Mouse (Mus musculus) megakaryocyte-erythroid progenitor cell, adult 5-6 weeks (primary cell): ENCODE measurements around the gene Eral1. TPM values are rescaled to one million over a fixed set of nuclear protein-coding genes. Genes with fewer than 3 reads are reported as not detected.
"Not testable (repeated sequence)": the region's sequence is repeated elsewhere in the genome, so short reads cannot be mapped to it uniquely, and the experiment has no call there.

ENCODE experiments used
- ATAC-seq: replicated peaks from 2 replicates; pipeline ENCODE4 v1.8.0; 2016; ENCODE audit warnings: mild to moderate bottlenecking, inconsistent platforms; ENCODE audit not compliant: severe bottlenecking, poor library complexity, low FRiP score, low TSS enrichment
- total RNA-seq, 2 experiments: library from RNA; stranded (forward) in 1 of 2; stranded (reverse) in 1 of 2; fragments of 200-1000, 215-1000 nt in 1 of 2; fragments of >200 nt in 1 of 2; fragmentation: Nextera tagmentation in 1 of 2; gene quantifications; 2 replicates each; pipeline ENCODE4 v1.2.3; 2014 to 2017

Eral1 gene
- total RNA-seq, 2 experiments from 2014 or later: 32.2 to 36.6 TPM

DNA sequence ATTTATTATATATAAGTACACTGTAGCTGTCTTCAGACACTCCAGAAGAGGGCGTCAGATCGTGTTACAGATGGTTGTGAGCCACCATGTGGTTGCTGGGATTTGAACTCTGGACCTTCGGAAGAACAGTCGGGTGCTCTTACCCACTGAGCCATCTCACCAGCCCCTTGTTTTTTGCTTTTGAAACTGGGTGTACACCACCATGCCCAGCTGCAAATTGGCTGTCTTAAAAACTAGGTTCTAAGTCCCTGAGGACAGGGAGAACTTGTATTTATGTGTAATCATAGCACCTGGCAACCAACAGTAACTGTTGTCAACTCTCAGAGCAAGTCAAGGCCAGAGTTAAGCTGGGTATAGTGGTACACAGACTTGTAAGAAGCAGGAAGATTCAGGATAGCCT lies 31.5 kb downstream of the Eral1 start:
- not testable (repeated sequence) for ATAC-seq

DNA sequence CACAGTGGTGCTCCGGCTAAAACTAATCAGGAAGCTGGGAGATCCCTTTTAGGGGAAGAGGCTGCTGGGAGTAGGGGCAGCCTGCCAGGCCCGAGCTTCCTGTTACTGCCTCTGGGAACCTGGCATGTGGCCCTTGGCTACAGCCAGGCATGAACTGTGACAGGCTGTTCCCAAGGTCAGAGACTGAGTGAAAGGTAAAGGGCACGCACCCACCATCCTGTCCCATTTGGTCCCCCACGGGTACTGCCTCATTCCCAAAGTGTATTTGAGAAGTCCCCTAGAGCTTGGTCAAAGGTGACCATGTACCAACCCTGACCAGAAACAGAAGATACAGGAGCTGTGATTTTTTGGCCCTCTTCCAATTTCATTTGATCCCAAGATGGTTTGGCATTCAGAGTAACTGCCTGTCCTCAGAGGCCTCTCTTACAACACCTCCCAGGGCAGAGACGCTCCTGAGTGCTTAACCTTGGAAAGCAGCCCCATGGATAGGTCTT lies 35.4 kb downstream of the Eral1 start:
- no peak for ATAC-seq

DNA sequence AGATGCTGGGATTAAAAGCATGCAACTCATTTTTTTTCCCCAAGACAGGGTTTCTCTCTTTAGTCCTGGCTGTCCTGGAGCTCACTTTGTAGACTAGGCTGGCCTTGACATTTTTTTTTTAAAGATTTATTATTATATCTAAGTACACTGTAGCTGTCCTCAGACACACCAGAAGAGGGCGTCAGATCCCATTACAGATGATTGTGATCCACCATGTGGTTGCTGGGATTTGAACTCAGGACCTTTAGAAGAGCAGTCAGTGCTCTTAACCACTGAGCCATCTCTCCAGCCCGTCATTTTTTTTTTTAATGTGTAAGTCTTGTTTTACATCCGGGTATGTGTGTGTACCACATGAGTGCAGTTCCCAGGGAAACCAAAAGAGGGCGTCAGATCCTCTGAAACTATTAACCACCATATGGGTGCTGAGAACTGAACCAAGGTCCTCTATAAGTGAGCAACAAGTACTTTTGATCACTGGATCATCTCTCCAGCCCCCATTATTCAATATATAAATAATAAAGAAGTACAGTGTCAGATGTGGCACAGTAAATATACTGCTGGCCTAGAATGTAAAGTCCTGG lies 37.8 kb downstream of the Eral1 start:
- ATAC-seq: not testable (repeated sequence)

DNA sequence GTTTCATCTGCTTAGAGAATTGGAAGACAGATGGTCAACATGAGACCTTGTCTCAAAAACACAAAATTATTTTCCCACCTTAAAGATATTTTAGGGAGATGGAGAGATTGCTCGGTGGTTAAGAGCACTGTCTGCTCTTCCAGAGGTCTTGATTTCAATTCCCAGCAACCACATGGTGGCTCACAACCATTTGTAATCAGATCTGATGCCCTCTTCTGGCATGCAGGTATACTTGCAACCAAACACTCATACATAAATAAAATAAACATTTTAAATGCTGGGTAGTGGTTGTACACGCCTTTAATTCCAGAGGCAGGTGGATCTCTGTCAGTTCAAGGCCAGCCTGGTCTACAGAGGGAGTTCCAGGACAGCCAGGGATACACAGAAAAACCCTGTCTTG lies 39.3 kb downstream of the Eral1 start:
- no peak for ATAC-seq

DNA sequence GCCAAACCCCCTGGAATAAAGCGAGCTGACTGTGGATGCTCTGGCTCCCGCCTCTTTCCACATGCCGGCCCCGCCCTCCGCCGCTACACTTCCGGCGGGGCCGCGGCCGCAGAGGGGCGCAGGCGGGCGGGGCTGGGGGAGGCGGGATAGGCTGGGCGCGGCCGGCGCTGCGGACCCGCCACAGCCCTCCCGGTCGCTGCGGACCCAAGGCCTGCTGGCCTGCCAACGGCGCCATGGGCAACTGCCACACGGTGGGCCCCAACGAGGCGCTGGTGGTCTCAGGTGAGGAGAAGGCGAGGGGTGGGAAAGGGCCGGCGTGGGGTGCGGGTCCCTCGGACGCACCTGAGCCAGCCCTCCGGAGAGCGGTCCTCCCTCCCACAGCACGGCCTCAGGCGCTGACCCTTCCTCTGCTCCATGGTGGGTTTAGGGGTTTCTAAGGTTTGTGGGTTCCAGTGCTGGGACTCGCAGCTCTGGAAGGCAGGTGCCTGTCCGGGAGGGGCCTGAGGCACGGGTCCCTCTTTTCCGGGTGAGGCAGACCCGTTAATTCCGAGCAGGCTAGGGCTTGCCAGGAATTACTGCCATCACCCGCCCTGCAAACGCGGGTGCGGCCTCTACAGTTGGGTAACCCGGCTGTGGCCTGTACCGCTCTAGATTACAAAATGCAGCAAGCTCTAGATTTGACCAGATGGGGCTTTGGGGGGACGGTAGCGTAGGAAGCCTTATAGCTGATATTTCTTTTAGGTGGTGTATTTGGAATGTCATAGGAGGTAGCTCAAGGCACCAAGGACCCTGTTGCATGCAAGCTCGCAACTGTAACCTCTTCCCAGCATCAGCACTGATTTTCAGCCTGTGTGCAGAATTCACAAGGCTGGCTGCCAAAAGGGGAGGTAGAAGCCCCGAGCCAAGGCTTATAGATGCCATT lies 42.1 kb downstream of the Eral1 start, which contains the start of gene Flot2:
Gene Flot2 (plus strand): TSS at position 101 of the 922 bp plus-strand sequence.
- ATAC-seq: peak; percentile 61

DNA sequence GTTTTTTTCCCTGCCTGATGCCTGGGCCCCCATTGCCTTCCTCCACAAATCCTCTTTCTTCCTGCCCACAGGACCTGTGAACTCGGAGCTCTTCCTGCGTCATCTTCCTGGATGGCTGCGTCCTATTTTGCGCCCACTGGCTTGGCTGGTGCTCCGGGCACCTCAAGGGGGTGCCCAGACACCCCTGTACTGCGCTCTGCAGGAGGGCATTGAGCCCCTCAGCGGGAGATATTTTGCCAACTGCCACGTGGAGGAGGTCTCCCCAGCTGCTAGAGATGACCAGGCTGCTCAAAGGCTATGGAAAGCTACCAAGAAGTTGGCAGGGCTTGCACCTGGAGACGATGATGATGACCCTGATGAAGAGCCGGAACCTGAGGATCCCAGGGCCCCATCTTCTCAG lies 43.4 kb downstream of the Eral1 start:
- no peak for ATAC-seq

DNA sequence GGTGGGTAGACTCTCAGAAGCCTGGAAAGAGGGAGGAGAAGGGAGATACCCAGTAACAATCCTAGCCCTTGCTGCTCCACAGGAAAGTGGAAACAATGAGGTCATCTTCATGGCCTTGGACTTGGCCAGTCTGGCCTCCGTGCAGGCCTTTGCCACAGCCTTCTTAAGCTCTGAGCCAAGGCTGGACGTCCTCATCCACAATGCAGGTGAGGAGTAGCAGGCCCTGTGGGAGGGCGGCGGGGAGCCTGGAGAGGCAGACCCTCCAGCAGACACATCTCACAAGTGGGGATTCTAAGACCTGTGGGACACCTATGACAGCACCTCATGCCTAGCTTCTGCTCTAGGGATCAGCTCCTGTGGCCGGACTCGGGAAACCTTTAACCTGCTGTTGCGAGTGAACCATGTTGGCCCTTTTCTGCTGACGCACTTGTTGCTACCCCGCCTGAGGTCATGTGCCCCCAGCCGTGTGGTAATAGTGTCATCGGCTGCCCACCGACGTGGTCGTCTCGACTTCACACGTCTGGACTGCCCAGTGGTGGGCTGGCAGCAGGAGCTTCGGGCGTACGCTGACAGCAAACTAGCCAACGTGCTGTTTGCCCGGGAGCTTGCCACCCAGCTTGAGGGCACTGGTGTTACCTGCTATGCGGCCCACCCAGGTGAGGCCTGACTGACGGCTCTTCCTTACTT lies 46.1 kb downstream of the Eral1 start:
- no peak for ATAC-seq

DNA sequence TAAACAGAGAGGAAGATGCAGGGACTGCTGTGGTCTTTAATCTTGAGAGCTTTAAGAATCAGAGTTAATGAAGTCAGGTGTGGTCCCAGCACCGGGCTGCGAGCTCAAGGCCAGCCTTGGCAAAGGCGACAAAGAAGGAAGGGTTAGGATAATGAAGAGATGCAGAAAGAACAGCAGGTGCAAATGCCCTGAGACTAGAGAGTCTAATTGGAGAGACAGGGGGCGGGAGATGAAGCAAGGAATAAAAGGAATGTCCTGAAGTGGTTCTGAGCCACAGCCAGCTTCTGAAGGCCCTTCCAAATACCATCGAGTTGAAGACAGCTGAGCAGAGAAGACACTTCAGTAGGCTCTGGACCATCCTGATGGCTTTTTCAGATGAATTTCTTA lies 47.4 kb downstream of the Eral1 start:
- no peak for ATAC-seq

DNA sequence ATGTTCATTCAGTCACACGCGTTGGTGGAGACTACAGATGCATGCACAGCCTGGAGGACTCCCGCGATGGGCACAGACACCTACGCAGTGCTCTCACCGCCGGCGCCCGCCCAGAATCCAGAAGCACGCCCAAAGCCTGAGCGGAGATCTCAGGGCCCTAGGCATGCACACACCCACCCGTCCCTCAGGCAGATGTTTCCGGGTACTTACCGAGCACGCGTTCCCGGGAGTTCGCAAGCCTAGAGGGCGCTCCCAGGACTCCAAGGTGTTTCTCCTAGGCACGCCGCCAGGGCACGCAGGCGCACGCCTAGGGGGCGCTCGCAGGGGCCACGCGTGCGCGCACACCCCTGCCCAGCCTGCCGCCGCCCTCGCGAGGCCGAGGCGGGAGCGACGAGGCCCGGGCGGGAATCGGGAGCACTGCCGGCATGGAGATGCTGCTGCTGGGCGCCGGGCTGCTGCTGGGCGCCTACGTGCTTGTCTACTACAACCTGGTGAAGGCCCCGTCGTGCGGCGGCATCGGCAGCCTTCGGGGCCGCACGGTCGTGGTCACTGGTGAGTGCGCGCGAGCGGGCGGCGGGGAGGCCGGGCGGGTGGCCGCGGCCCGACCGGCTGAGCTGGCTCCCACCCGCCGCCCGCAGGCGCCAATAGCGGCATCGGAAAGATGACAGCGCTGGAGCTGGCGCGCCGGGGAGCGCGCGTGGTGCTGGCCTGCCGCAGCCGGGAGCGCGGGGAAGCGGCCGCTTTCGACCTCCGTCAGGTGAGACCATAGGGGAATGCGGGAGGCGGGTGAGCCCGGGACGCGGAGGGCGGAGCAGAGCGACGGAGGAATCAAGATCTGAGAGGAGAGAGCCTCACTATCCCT lies 48.0 kb downstream of the Eral1 start, which contains the start of gene Dhrs13:
Gene Dhrs13 (plus strand): TSS at position 334 of the 862 bp plus-strand sequence.
- peak; percentile 92 for ATAC-seq

DNA sequence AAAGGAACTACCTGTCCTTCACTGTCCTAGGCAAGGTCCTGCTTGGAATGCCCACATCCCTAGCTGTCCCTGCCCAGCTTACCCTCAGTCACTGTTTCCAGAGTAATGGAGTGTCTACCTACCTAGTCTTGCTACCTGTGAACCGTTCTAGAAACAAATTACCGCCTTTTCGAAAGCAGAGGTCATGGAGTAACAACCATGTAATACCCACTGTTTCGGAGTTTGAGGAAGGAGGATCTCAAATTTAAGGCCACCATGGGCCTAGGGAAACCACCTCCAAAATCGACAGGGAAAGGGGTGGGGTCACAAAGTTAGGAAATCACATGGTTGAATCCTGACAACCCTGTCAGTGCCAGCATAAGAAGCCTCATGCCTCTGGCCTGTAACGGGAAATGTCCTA lies 48.8 kb downstream of the Eral1 start:
- ATAC-seq: no peak

DNA sequence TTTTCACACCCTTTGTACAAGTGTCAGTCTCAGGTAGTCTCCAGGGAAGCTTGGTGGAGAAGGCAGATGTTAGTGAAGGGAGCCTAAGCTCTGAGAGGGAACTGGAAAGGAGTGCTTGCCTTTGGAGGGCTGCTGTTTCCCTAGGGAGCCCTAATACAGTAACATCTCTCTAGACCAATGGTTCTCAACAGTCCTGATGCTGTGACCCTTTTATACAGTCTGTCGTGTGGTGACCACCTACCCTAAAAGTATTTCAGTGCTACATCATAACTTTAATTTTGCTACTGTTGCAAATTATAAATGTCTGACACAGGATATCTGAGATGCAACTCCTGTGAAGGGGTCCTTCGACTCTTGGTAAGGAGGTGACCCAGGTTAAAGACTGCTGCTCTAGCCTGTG lies 49.6 kb downstream of the Eral1 start:
- ATAC-seq: no peak

DNA sequence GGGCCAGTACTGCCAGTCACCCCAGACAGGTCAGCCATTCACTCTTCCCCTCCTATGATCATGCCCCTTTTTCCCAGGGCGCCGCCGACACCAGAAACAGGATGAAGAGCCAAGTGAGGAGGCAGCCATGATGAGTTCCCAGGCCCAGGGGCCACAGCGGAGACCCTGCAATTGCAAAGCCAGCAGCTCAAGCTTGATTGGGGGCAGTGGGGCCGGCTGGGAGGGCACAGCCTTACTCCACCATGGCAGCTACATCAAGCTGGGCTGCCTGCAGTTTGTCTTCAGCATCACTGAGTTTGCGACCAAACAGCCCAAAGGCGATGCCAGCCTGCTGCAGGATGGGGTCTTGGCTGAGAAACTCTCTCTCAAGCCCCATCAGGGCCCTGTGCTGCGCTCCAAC lies 50.9 kb downstream of the Eral1 start:
- no peak for ATAC-seq

DNA sequence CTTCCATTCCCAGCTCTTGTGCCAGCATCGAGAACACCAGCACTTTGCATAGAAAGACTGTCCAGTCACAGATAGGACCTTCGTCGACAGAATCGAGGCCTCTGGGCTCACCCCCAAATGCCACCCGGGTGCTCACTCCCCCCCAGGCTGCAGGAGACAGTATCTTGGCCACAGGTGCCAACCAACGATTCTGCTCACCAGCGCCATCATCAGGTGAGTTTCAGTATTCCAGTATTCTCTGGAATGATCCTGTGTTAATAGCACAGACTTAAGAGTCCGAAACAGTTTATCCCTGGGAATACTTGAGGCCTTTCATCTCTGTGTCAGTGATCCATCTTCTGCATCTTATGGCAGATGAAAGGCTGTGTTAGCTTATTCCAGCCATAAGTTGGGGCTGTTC lies 56.6 kb downstream of the Eral1 start:
- ATAC-seq: 0 out of 2 replicates have a peak, but pooled peaks have one; percentile 51

Other genes starting within 250 kb of the Eral1 start
- gene Pipox, start 186.3 kb downstream of the Eral1 start, total RNA-seq (2014; fragmentation: Nextera tagmentation): not detected in 2 replicates
- not detected in 2 replicates for gene Pipox, start 186.3 kb downstream of the Eral1 start, total RNA-seq (2017)
- not detected in 2 replicates for gene Sez6, start 149.6 kb downstream of the Eral1 start, total RNA-seq (2014; fragmentation: Nextera tagmentation)
- gene Sez6, start 149.6 kb downstream of the Eral1 start, total RNA-seq (2017): not detected in 2 replicates
- gene Phf12, start 97.6 kb downstream of the Eral1 start, total RNA-seq (2014; fragmentation: Nextera tagmentation): 79.7 and 94.6 TPM in 2 replicates
- gene Phf12, start 97.6 kb downstream of the Eral1 start, total RNA-seq (2017): 23.3 and 26.9 TPM in 2 replicates
- gene Dhrs13, start 48.1 kb downstream of the Eral1 start, total RNA-seq (2014; fragmentation: Nextera tagmentation): 11.8 and 14.4 TPM in 2 replicates
- gene Dhrs13, start 48.1 kb downstream of the Eral1 start, total RNA-seq (2017): 9.7 and 14.2 TPM in 2 replicates
- 19.2 and 19.7 TPM in 2 replicates for gene Flot2, start 42.5 kb downstream of the Eral1 start, total RNA-seq (2014; fragmentation: Nextera tagmentation)
- 23.2 and 23.6 TPM in 2 replicates for gene Flot2, start 42.5 kb downstream of the Eral1 start, total RNA-seq (2017)
- gene Fam222b, start 14.3 kb upstream of the Eral1 start, total RNA-seq (2014; fragmentation: Nextera tagmentation): 10.2 and 14.3 TPM in 2 replicates
- 1.8 and 3.9 TPM in 2 replicates for gene Fam222b, start 14.3 kb upstream of the Eral1 start, total RNA-seq (2017)
- gene Traf4, start 85.2 kb upstream of the Eral1 start, total RNA-seq (2014; fragmentation: Nextera tagmentation): 30.3 and 39.1 TPM in 2 replicates
- gene Traf4, start 85.2 kb upstream of the Eral1 start, total RNA-seq (2017): 10.3 and 18.0 TPM in 2 replicates
- gene Nek8, start 96.3 kb upstream of the Eral1 start, total RNA-seq (2014; fragmentation: Nextera tagmentation): 26.7 and 38.5 TPM in 2 replicates
- 3.7 and 7.4 TPM in 2 replicates for gene Nek8, start 96.3 kb upstream of the Eral1 start, total RNA-seq (2017)
- gene Tlcd1, start 96.3 kb upstream of the Eral1 start, total RNA-seq (2014; fragmentation: Nextera tagmentation): 24.4 and 25.2 TPM in 2 replicates
- gene Tlcd1, start 96.3 kb upstream of the Eral1 start, total RNA-seq (2017): 13.3 and 19.6 TPM in 2 replicates
- gene Rpl23a, start 103.2 kb upstream of the Eral1 start, total RNA-seq (2014; fragmentation: Nextera tagmentation): 5,168 and 5,735 TPM in 2 replicates
- 4,325 and 4,755 TPM in 2 replicates for gene Rpl23a, start 103.2 kb upstream of the Eral1 start, total RNA-seq (2017)
- gene Rab34, start 108.0 kb upstream of the Eral1 start, total RNA-seq (2014; fragmentation: Nextera tagmentation): 4.8 TPM in 1 of 2 replicates, not detected in the other
- gene Rab34, start 108.0 kb upstream of the Eral1 start, total RNA-seq (2017): not detected in 2 replicates
- not detected in 2 replicates for gene Proca1, start 113.0 kb upstream of the Eral1 start, total RNA-seq (2014; fragmentation: Nextera tagmentation)
- 1.2 TPM in 1 of 2 replicates, not detected in the other for gene Proca1, start 113.0 kb upstream of the Eral1 start, total RNA-seq (2017)
- gene Sdf2, start 165.4 kb upstream of the Eral1 start, total RNA-seq (2014; fragmentation: Nextera tagmentation): 42.1 and 49.5 TPM in 2 replicates
- gene Sdf2, start 165.4 kb upstream of the Eral1 start, total RNA-seq (2017): 44.9 and 45.7 TPM in 2 replicates
- 51.1 and 51.9 TPM in 2 replicates for gene Supt6, start 165.6 kb upstream of the Eral1 start, total RNA-seq (2014; fragmentation: Nextera tagmentation)
- 46.0 and 52.5 TPM in 2 replicates for gene Supt6, start 165.6 kb upstream of the Eral1 start, total RNA-seq (2017)
- gene 2610507B11Rik, start 181.4 kb upstream of the Eral1 start, total RNA-seq (2014; fragmentation: Nextera tagmentation): 91.6 and 110 TPM in 2 replicates
- gene 2610507B11Rik, start 181.4 kb upstream of the Eral1 start, total RNA-seq (2017): 55.5 and 72.4 TPM in 2 replicates
- gene BC030499, start 210.5 kb upstream of the Eral1 start, total RNA-seq (2014; fragmentation: Nextera tagmentation): 0.55 and 1.3 TPM in 2 replicates
- 0.50 and 0.89 TPM in 2 replicates for gene BC030499, start 210.5 kb upstream of the Eral1 start, total RNA-seq (2017)
- gene Spag5, start 221.1 kb upstream of the Eral1 start, total RNA-seq (2014; fragmentation: Nextera tagmentation): 47.4 and 52.6 TPM in 2 replicates
- gene Spag5, start 221.1 kb upstream of the Eral1 start, total RNA-seq (2017): 42.0 and 62.4 TPM in 2 replicates
- gene Aldoc, start 242.6 kb upstream of the Eral1 start, total RNA-seq (2014; fragmentation: Nextera tagmentation): 0.39 and 2.4 TPM in 2 replicates
- gene Aldoc, start 242.6 kb upstream of the Eral1 start, total RNA-seq (2017): 0.84 TPM in 1 of 2 replicates, not detected in the other
- 40.5 and 44.5 TPM in 2 replicates for gene Pigs, start 248.0 kb upstream of the Eral1 start, total RNA-seq (2014; fragmentation: Nextera tagmentation)
- 10.0 and 10.4 TPM in 2 replicates for gene Pigs, start 248.0 kb upstream of the Eral1 start, total RNA-seq (2017)